8 mouse cellular contexts compared by ENCODE assay signal in genomic region chr16:22429377-22429776, GRCm38 (mm10). TPM values are rescaled to one million over a fixed set of nuclear protein-coding genes. Genes with fewer than 3 reads are reported as not detected.
DNase-seq lines count a peak whose midpoint lies in the region; ATAC-seq and TF ChIP-seq lines count a peak whose summit lies in the region.

No protein-coding gene starts in this region.

- DNase-seq in cerebellum, adult 2 months, result no peak
- DNase-seq in cerebellum, postnatal 10 days, result no peak
- DNase-seq in forebrain, postnatal 0 days, result no peak
- no peak for DNase-seq in right cerebral cortex, postnatal 36 days (ENCODE audit: low spot score in 2 of 2)
- DNase-seq in layer of hippocampus, adult 9-10 months (ENCODE audit: low spot score), result no peak

- no peak for ATAC-seq in forebrain, postnatal 0 days
- no peak for ATAC-seq in liver, embryonic 15.5 days (ENCODE audit: insufficient read depth)
- ATAC-seq in megakaryocyte-erythroid progenitor cell, adult 5-6 weeks (replicated peaks; ENCODE audit: low FRiP score, low TSS enrichment, poor library complexity, severe bottlenecking), result no peak

- H3K4me1 ChIP-seq in cerebellum, adult 2 months (ENCODE audit: control insufficient read depth, insufficient read depth, low read length), result peaks cover 11% of the 10 kb centered on the region; the same call in 1 of the 2 replicates
- H3K4me1 ChIP-seq in E14TG2a.4 (replicated peaks; ENCODE audit: low read depth, low read length), result peaks cover 93% of the 10 kb centered on the region
- H3K4me1 ChIP-seq in forebrain, postnatal 0 days (ENCODE audit: insufficient read depth), result peaks cover 28% of the 10 kb centered on the region
- H3K4me1 ChIP-seq in liver, embryonic 15.5 days (replicated peaks), result peaks cover 15% of the 10 kb centered on the region

- H3K27ac ChIP-seq in cerebellum, adult 2 months (ENCODE audit: insufficient read depth, low read length), result peak overlapping the region; percentile 17; the same call in 1 of the 2 replicates
- H3K27ac ChIP-seq in forebrain, postnatal 0 days (ENCODE audit: low read depth, low read length), result peak overlapping the region; percentile 51; the same call in 1 of the 2 replicates
- H3K27ac ChIP-seq in liver, embryonic 15.5 days (replicated peaks), result no peak overlapping the region; the same call in 1 of the 2 replicates

- H3K27me3 ChIP-seq in cerebellum, adult 2 months (ENCODE audit: control insufficient read depth, insufficient read depth, low read length), result no peaks in the 10 kb centered on the region
- H3K27me3 ChIP-seq in E14TG2a.4 (ENCODE audit: insufficient read depth, low read length), result no peaks in the 10 kb centered on the region
- H3K27me3 ChIP-seq in forebrain, postnatal 0 days (ENCODE audit: insufficient read depth, low read length), result no peaks in the 10 kb centered on the region; the same call in 1 of the 2 replicates
- no peaks in the 10 kb centered on the region for H3K27me3 ChIP-seq in liver, embryonic 15.5 days

- H3K9ac ChIP-seq in forebrain, postnatal 0 days, result no peak overlapping the region
- no peak overlapping the region for H3K9ac ChIP-seq in liver, embryonic 15.5 days

- H3K36me3 ChIP-seq in E14TG2a.4 (ENCODE audit: insufficient read depth, low read length), result peaks cover 80% of the 10 kb centered on the region
- H3K36me3 ChIP-seq in forebrain, postnatal 0 days (ENCODE audit: insufficient read depth), result no peaks in the 10 kb centered on the region
- no peaks in the 10 kb centered on the region for H3K36me3 ChIP-seq in liver, embryonic 15.5 days (replicated peaks)

- H3K4me2 ChIP-seq in forebrain, postnatal 0 days (ENCODE audit: low read depth), result peak overlapping the region; percentile 33
- H3K4me2 ChIP-seq in liver, embryonic 15.5 days, result peak overlapping the region; percentile 20

- no peak for TF ChIP-seq CTCF in cerebellum, adult 2 months (IDR thresholded peaks at IDR 0.05; ENCODE audit: borderline replicate concordance, insufficient read depth, low read depth, low read length)
- TF ChIP-seq CTCF in E14TG2a.4 (conservative IDR thresholded peaks at IDR 0.05; ENCODE audit: low read length), result no peak
- TF ChIP-seq CTCF in forebrain, postnatal 0 days (IDR thresholded peaks at IDR 0.05; ENCODE audit: low read depth), result no peak

- H3K4me3 ChIP-seq in cerebellum, adult 2 months (replicated peaks; ENCODE audit: insufficient read depth, low read depth, low read length), result no peak overlapping the region
- H3K4me3 ChIP-seq in E14TG2a.4 (replicated peaks; ENCODE audit: low read length), result peak overlapping the region; percentile 71
- H3K4me3 ChIP-seq in forebrain, postnatal 0 days (ENCODE audit: low read depth, low read length), result 0 out of 2 replicates have a peak overlapping the region, but pooled peaks have one; percentile 0
- no peak overlapping the region for H3K4me3 ChIP-seq in liver, embryonic 15.5 days (replicated peaks)

- no peak for TF ChIP-seq POLR2A in cerebellum, adult 2 months (IDR thresholded peaks at IDR 0.05; ENCODE audit: borderline replicate concordance, insufficient read depth, low read length)

- no peaks in the 10 kb centered on the region for H3K9me3 ChIP-seq in E14TG2a.4 (ENCODE audit: low read length)
- H3K9me3 ChIP-seq in forebrain, postnatal 0 days (ENCODE audit: low read length), result no peaks in the 10 kb centered on the region
- no peaks in the 10 kb centered on the region for H3K9me3 ChIP-seq in liver, embryonic 15.5 days (replicated peaks)

- WGBS in cerebellum, adult 2 months, result 8% methylated on average over 8 of the region's 8 CpGs
- WGBS in forebrain, postnatal 0 days, result 5% methylated on average over 8 of the region's 8 CpGs
- 22% methylated on average over 8 of the region's 8 CpGs for WGBS in liver, embryonic 15.5 days (ENCODE audit: insufficient replicate concordance)

RNA-seq across cellular contexts. Expression of gene Etv5, which starts 10.1 kb away (rescaled TPM):
- 35.5 and 35.6 TPM in 2 replicates for polyA plus RNA-seq in cerebellum, adult 2 months (2012; rRNA removed)
- 30.5 and 37.4 TPM in 2 replicates for total RNA-seq in forebrain, postnatal 0 days (2014; rRNA removed)
- polyA plus RNA-seq in forebrain, postnatal 0 days (2015; fragmentation: Nextera tagmentation; extraction: Ambion mirVana), result 28.6 and 32.5 TPM in 2 replicates
- 3.5 and 3.8 TPM in 2 replicates for polyA plus RNA-seq in liver, embryonic 15.5 days (2015; fragmentation: Nextera tagmentation; extraction: Ambion mirVana)
- 9.9 and 17.0 TPM in 2 replicates for total RNA-seq in megakaryocyte-erythroid progenitor cell, adult 5-6 weeks (2014; fragmentation: Nextera tagmentation)
- total RNA-seq in megakaryocyte-erythroid progenitor cell, adult 5-6 weeks (2017), result 2.6 and 2.9 TPM in 2 replicates

Comparison
In these comparisons a context has a peak if more than half of its experiments do, and no peak if none do; other contexts are left out.
1. H3K4me3 ChIP-seq: peak in E14TG2a.4 (single experiment) and forebrain, postnatal 0 days (single experiment); none in cerebellum, adult 2 months (single experiment) and liver, embryonic 15.5 days (single experiment).